Mouse (Mus musculus) adrenal gland, postnatal 36 days (tissue): ENCODE results near the gene Arl15. TPM values are rescaled to one million over a fixed set of nuclear protein-coding genes. Genes with fewer than 3 reads are reported as not detected.

ENCODE experiments used
- DNase-seq, 2 experiments: peaks; one replicate each; pipeline ENCODE4 v3.0.0; 2021; ENCODE audit warnings: mixed read lengths in 1 of 2
- total RNA-seq, 2 experiments: library from RNA; stranded (reverse); gene quantifications; 2 replicates each; pipeline ENCODE4 v1.2.3; 2021

The Arl15 gene
- total RNA-seq, 2 experiments from 2014 or later, result 31.0 to 33.2 TPM

- peak; percentile 78 to 87 for DNase-seq
Observed at GRCm38 (mm10) chr13:113986864-113987562, 192.7 kb downstream of the Arl15 start.

GRCm38 (mm10) chr13:113990247-113990646, 195.9 kb downstream of the Arl15 start:
- no peak for DNase-seq

GRCm38 (mm10) chr13:113990701-113991100, 196.4 kb downstream of the Arl15 start:
- peak in 1 of 2 experiments; percentile 27 for DNase-seq

GRCm38 (mm10) chr13:113993066-113993465, 198.8 kb downstream of the Arl15 start:
- DNase-seq, result no peak

GRCm38 (mm10) chr13:113994586-113994985, 200.3 kb downstream of the Arl15 start:
- DNase-seq, result no peak

- no peak for DNase-seq
Observed at GRCm38 (mm10) chr13:113995490-113996236, 201.4 kb downstream of the Arl15 start.

GRCm38 (mm10) chr13:113998811-113999210, 204.5 kb downstream of the Arl15 start:
- no peak for DNase-seq

- DNase-seq, result no peak
Observed at GRCm38 (mm10) chr13:114003463-114003862, 209.2 kb downstream of the Arl15 start.

GRCm38 (mm10) chr13:114004191-114004590, 209.9 kb downstream of the Arl15 start:
- DNase-seq, result no peak

- DNase-seq, result no peak
Observed at GRCm38 (mm10) chr13:114009786-114010185, 215.5 kb downstream of the Arl15 start.

GRCm38 (mm10) chr13:114010521-114010920, 216.2 kb downstream of the Arl15 start:
- DNase-seq, result no peak

GRCm38 (mm10) chr13:114011019-114011418, 216.7 kb downstream of the Arl15 start:
- no peak for DNase-seq

GRCm38 (mm10) chr13:114017928-114018327, 223.6 kb downstream of the Arl15 start:
- no peak for DNase-seq

- DNase-seq, result no peak
Observed at GRCm38 (mm10) chr13:114023541-114023940, 229.2 kb downstream of the Arl15 start.

GRCm38 (mm10) chr13:114026306-114026705, 232.0 kb downstream of the Arl15 start:
- DNase-seq, result no peak

GRCm38 (mm10) chr13:114026751-114027150, 232.4 kb downstream of the Arl15 start:
- no peak for DNase-seq

GRCm38 (mm10) chr13:114048071-114048470, 253.8 kb downstream of the Arl15 start:
- peak; percentile 34 to 52 for DNase-seq

GRCm38 (mm10) chr13:114048688-114049087, 254.4 kb downstream of the Arl15 start:
- no peak for DNase-seq

- no peak for DNase-seq
Observed at GRCm38 (mm10) chr13:114051151-114051850, 257.0 kb downstream of the Arl15 start.

- DNase-seq, result no peak
Observed at GRCm38 (mm10) chr13:114052426-114053205, 258.3 kb downstream of the Arl15 start.

GRCm38 (mm10) chr13:114053261-114053660, 259.0 kb downstream of the Arl15 start:
- no peak for DNase-seq

- DNase-seq, result no peak
Observed at GRCm38 (mm10) chr13:114055686-114056085, 261.4 kb downstream of the Arl15 start.
